Mouse (Mus musculus): ENCODE measurements around the gene Fam71d.

Gene Fam71d

DNA sequence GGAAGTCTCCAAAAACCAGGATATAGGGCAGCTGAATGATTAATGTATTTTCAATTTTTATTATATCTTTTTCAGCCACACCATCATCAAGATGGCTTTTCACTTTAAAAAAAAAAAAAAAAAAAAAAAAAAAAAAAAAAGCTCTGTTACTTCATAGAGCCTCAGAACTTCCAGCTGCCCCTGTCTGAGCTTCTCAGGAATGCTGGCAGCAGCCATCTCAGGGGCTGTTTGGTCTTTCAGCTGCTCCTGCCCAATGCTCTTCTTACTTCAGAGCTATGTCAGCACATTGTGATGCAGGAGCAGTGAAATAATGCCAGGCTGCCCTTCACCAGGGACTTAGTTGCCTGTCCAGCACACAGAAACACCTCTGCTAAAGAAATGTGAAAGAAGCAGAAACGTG lies at the start of gene Fam71d:
Fam71d (plus strand) TSS at position 211 of the 400 bp plus-strand sequence.
- no peak for DNase-seq (ENCODE audit: low spot score in 2 of 2)

- no peak for DNase-seq (ENCODE audit: low spot score in 2 of 2)
These were observed 47.6 kb upstream of the Fam71d start for GRCm38 (mm10) chr12:78643691-78644090.

- no peak for DNase-seq (ENCODE audit: low spot score in 2 of 2)
These were observed 46.1 kb upstream of the Fam71d start for GRCm38 (mm10) chr12:78645282-78645681.

GRCm38 (mm10) chr12:78659718-78660304 lies 31.5 kb upstream of the Fam71d start:
- no peak for DNase-seq (ENCODE audit: low spot score in 2 of 2)

GRCm38 (mm10) chr12:78678101-78678806 lies 13.1 kb upstream of the Fam71d start:
- no peak for DNase-seq (ENCODE audit: low spot score in 2 of 2)

GRCm38 (mm10) chr12:78678807-78679189 lies 12.5 kb upstream of the Fam71d start:
- DNase-seq (ENCODE audit: low spot score in 2 of 2), result no peak

GRCm38 (mm10) chr12:78681048-78681447 lies 10.3 kb upstream of the Fam71d start:
- no peak for DNase-seq (ENCODE audit: low spot score in 2 of 2)

DNA sequence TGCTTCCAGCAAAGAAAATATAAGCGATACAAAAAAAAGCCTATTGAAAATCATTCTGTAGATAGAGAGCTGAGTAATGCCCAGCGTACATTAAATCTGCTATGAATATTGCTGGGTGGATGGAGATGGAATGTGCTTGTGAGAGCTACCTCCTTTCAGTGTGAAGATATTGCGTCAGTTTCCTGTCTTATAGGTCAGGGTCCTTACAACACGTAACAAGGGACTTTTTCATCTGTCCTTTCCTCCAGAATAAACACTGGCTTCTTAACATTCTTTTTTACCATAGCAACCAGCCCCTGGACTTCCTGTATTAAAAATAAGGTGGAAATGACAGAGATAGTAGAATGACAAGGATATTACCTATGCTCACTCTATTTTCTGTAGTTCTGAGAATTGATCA lies 9.1 kb upstream of the Fam71d start:
- DNase-seq (ENCODE audit: low spot score in 2 of 2), result no peak

GRCm38 (mm10) chr12:78685669-78686215 lies 5.6 kb upstream of the Fam71d start:
- DNase-seq (ENCODE audit: low spot score in 2 of 2), result no peak

GRCm38 (mm10) chr12:78688876-78689275 lies 2.5 kb upstream of the Fam71d start:
- peak in 1 of 2 experiments; percentile 19 for DNase-seq (ENCODE audit: low spot score in 2 of 2)

DNA sequence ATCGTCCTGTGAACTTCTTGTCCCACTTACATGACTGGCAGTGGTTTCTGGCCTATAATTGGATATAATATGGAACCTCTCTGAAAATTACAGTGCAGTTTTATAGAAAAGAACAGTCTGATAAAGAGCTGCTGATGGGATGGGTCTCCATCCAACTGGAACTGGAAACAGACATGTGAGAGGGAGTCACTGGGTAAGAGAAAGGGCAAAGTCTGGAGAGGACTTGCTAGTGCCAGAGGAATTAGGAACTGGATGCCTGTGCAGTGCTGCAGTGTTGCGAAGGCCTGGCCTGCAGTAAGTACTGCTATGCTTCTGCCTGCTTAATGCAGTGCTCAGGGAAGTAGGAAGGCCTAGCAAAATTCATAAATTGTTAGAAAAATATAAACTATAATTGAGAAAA lies 1.9 kb downstream of the Fam71d start:
- DNase-seq (ENCODE audit: low spot score in 2 of 2), result no peak

GRCm38 (mm10) chr12:78717783-78718182 lies 26.4 kb downstream of the Fam71d start:
- no peak for DNase-seq (ENCODE audit: low spot score in 2 of 2)

DNA sequence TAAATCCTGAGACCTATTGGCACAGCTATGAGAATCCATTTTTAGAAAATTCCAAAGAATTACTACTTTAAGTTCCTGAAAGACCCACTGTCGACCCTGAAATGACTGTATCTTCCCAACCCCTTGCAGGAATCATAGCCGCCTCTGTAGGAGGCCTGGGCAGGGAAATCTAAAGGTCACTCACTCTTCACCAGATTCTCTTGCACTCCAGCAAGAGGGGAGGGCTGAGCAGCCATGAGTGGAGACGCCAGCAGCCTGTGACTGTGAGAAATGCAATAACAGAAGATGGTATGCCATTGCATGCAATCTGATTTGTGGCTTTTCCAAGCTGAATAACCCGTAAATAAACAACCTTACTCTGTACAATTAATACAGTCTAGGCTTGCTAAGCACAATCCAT lies 36.4 kb downstream of the Fam71d start:
- DNase-seq (ENCODE audit: low spot score in 2 of 2), result no peak

GRCm38 (mm10) chr12:78739633-78740032 lies 48.3 kb downstream of the Fam71d start:
- no peak for DNase-seq (ENCODE audit: low spot score in 2 of 2)

DNA sequence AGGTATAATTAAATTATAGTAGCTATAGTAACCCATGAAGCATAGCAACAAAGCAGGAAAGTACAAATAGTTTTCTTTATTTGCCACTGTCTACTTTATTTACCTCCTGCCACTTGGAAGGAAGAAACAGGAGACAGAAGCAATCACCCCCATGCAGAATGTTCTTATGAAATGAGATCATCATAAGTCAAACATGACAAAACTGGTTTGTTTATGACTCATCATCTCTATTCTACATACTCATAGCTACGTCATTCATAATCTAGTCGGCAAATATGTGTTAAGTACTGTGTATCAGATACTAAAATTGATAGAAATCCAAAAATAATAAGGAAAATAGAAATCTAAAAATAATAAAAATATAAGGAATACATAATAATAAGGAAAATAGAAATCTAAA lies 49.0 kb downstream of the Fam71d start:
- DNase-seq (ENCODE audit: low spot score in 2 of 2), result no peak

DNA sequence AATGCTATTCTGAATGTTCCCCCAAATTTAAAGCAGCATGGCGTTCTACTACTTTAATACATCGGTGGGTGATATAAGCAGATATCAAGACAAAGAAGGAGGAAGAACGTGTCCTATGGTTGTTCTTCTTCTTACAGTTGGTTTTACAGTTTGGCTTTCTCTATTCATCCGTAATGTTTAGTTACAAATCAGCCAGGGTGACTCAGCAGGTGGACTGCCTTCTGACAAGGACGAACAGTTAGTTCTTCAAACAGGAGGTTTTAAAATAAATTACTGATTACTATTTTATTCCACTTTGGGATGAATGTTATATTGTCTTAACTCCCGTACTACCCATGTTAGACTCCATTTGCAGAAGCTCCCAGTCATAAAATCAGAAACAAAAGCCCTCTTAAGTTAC lies 54.9 kb downstream of the Fam71d start:
- DNase-seq (ENCODE audit: low spot score in 2 of 2), result no peak

GRCm38 (mm10) chr12:78747406-78747805 lies 56.1 kb downstream of the Fam71d start:
- DNase-seq (ENCODE audit: low spot score in 2 of 2), result no peak

GRCm38 (mm10) chr12:78748113-78748512 lies 56.8 kb downstream of the Fam71d start:
- no peak for DNase-seq (ENCODE audit: low spot score in 2 of 2)

GRCm38 (mm10) chr12:78748557-78749377 lies 57.4 kb downstream of the Fam71d start, which contains the start of gene Mpp5:
Mpp5 (plus strand) TSS chr12:78748907.
- peak; percentile 94 to 96 for DNase-seq (ENCODE audit: low spot score in 2 of 2)

- peak in 1 of 2 experiments; percentile 48 for DNase-seq (ENCODE audit: low spot score in 2 of 2)
These were observed 58.1 kb downstream of the Fam71d start for GRCm38 (mm10) chr12:78749378-78749801.

GRCm38 (mm10) chr12:78761979-78762378 lies 70.6 kb downstream of the Fam71d start:
- no peak for DNase-seq (ENCODE audit: low spot score in 2 of 2)

- DNase-seq (ENCODE audit: low spot score in 2 of 2), result no peak
These were observed 77.8 kb downstream of the Fam71d start for GRCm38 (mm10) chr12:78769031-78769713.

All from left cerebral cortex, adult 9 months (tissue).